Mouse (Mus musculus) CH12F3 (cell line): ENCODE results near the gene Ubl3.

Experiments
- in situ Hi-C: fragments of 300-500 bp; cut with MboI; formaldehyde crosslinking; loops from 2 replicates; pipeline ENCODE4 v1.14.3; 2020; ENCODE audit warnings: low sequenced_read_pairs

Ubl3 gene

DNA sequence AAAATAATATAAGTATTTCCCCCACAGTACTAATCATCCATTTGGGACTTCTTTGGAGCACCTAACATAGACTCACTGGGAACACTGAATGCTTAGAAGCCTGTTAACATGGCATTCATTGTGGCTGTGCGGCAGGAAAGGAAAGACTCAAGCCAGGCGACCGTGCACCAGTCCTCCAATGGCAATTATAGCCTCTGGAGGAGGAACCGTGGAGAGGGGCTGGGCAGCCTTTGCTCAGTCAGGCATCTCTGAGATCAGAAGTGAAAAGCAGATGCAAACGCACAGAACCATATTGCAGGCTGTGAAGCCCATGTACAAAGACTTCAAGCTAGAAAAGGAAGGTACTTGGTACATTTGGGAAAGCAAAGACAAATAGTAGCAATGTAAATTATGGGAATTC lies 20.4 kb downstream of the Ubl3 start:
- in situ Hi-C loops = no loop called here

DNA sequence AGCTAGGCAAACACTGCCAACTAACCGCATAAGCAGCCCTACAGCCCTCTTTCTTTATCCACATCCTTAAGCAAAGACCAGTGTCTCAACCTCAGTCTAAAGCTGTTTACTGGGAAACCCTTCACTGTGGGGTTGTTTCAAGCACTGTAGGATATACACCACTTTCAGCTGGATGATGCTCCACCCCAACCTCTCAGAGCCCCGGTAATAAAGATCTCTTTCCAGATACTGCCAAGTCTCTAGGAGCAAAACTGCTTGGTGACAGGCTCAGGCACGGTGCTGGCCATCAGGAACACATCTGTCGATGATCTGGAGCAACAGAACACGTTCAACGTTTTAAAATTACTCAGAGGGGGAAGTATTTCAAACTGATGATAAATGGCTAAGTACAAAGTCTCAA lies 25.0 kb downstream of the Ubl3 start:
- in situ Hi-C loops = no loop called here

DNA sequence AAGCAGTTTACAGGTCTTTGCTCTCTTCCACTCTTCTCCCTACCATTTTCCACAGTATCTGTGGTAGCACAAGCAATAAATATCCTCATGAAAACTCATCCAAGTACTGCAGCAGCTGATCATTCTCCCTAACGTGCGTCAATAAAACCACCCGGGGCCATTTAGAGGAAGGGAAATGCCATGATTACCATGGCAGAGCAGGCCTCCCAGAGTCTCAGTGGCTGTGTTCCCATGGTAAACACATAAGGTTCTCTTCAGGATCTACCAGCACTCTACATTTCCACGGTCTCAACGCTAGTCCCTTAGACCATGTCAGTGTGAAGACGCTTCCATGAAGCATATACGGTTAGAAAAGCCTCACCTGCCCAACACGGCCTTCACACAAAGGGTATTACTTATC lies 26.0 kb downstream of the Ubl3 start:
- in situ Hi-C loops = no loop called here

DNA sequence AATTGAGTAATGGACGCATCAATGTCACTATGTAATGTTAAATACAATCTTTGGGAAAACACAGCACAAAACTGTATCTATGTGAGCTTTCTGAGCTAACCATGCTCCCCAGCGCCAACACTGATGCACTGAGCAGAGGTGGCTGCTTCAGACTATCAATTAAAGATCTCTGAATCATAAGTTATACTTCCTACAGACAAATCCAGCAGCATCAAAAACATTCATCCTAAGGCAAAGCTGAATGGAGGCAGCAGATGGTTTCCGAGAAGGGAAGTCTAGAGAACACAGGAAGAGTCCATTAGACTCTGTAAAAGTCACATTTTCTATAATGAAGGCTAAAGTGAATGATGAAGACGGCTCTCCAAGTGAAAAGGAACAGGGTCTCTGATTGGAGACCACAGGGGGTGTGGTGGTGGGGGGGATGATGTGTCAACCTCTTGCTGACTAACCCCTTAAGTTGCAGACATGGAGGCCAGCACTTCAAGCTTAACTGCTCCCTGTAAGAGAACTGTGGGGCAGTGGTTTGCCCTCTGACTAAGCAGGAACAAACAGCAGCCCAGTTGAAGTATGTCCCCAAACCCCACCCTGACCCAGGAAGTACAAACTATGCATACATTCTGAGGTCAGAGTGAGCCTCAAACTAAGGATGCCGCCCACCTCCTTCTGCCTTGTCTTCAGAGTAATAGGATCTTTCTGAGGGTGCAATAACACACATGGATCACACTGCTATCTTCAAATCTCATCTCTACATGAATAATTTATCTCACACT lies 29.2 kb downstream of the Ubl3 start:
- in situ Hi-C loops = no loop called here

DNA sequence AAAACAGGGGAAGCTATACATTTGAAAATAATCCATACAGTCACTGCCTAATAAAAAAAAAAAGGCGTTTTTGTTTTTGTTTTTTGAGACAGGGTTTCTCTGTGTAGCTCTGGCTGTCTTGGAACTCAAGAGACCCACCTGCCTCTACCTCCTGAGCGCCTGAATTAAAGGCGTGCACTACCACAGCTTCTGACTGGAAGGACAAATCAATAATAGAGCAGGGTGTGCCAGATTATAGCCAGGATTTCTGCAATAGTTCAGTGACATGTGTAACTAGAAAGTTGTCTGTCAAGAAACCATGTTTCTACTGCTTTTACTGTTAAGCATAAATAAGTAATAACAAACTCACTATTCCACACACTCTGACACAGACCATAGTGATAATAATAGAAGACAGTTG lies 30.2 kb downstream of the Ubl3 start:
- in situ Hi-C loops = no loop called here

DNA sequence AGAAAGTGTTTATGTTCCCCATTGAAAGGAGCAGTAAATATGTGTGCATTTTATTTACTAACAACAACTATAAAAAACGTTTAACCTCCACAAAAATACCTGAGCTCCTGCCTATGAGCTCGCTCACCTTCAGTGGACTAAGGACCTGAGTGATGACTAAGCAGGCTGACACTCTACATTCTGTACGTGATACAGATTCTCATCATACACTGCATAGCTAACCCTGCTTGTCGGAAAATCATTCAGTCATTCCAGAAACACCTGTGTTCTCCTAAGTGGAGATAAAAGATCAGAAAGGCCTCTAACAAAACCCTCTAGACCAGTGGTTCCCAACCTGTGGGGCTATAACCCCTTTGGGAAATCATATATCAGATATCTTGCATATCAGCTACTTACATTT lies 35.1 kb downstream of the Ubl3 start:
- in situ Hi-C loops = no loop called here

DNA sequence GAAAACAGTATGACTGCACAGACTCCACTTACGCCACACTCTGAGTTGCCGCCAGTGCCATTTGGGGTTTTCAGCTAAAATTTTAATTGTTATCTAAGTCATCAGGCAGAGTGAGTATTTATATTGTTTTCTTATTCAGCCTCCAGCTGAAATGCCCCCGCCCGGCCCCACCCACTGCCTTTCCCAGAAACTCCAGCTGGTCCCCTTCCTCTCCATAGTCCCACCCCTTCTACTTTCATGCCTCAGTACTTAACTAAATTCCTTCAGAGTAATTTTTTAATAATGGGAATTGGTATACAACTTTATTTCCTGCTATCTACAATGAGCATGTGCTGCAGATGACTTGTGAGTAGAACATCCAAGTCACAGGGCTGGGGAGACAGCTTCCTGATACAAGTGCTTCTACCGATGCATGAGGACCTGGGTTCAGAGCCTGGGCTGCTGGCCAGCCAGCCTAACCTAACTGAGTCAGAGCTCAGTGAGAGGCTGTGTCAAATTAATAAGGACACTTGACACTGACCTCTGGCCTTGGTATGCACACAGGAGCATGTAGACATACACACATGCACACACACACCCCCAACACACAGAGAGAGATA lies 40.4 kb downstream of the Ubl3 start:
- in situ Hi-C loops = no loop called here

DNA sequence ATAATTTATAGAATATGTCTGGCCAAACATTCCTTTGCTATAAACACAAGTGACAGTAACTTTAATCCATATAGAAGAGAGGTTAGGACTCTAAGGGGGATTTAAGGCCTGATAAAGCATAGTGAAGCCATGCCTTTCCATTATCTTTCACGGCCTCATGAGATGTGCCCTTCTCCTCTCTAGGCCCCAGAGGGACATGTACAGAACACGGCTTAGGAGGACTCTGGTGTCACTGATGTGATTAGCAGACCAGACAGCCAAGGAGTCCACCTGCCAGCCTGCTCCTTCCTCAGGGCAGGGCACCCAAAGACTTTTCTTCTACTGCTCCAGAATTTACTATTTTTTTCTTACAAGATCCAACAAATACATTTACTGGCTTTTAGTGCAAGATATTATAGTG lies 42.3 kb downstream of the Ubl3 start:
- in situ Hi-C loops = no loop called here

DNA sequence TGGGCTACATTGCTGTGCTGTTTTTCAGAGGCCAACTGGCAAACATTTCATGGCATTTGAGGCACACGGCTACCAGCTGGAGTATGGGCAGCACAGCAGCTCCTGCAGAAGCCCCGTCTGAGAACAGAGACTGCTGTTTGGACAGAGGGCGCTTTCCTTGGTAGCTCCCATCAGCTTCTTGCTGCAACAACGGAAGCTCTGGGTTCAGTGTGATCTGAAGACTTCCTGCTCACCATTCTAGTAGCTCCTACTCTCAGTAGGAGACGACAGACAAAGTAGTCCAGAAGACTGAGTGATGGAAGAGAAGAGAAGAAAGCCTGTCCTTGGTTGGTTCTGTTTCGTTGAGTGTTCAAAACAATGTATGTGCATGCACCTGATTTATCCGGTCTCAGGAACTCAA lies 42.9 kb downstream of the Ubl3 start:
- in situ Hi-C loops = no loop called here

DNA sequence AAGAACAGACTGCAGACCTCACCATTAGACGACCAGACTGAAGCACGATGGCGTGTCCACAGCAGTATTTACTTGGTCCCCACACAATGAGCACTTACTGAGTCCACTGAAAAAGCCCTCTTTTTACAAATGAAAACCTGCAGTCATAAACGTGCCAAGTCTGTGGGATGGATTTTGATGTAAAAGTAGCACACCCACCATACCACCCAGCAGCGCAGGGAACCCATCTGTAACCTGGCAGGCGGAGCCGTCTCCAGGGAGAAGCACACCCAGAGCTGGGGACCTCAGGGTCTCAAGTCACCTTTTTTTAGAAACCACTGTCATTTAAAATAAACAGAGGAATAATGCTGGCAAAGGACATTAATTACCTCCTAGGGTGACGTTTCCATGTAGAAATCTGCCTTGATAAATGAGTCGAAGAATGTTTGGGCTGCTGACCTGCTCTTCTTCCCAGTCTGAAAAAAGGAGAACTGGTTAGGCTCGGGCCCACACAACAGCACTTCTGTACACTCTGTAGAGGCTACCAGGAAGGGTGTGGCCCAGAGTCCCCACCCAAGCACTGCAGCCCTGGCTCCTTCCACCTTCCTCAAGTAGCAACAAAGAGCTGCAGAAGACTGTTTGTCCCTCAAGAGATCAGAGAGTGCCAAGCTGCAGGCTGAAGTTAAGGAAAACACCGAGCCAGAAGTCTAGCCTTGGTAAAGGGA lies 43.5 kb downstream of the Ubl3 start:
- in situ Hi-C loops = no loop called here

DNA sequence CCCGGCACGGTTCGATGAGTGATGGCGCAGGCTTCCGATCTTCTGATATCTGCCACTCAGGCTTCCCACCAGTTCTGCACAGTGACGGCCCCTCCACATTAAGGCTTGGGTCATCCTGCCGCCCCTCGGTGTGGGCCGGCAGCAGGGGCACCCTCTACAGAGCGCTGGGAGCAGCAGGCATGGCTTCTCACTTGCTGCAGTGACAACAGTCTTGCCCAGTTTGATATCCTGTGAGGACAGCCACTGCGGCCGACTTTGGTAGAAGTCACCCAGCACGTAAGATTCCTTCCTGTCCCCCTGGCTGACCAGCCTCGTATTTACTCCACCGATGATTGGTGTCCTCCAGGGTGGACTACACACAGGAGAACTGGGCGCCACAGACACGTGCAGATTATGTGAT lies 47.2 kb downstream of the Ubl3 start:
- in situ Hi-C loops = no loop called here

DNA sequence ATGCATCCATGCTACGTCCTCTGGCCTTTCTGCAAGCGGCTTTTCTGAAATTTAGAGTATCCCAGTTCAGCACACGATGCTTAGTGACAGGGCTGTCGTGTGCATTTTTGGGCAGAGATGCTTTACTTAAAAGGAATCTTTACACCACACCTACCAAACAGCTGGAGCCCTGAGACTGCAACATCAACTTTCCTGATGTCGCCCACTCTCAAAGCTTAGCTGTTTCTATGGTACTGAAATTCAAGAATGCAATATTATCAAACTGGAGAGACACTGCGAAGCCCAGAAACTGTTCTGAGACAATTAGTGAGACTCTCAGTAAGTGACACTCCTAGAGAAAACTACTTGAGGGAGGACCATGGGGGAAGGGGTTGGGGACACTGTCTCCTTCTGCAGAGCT lies 50.4 kb downstream of the Ubl3 start:
- in situ Hi-C loops = no loop called here

DNA sequence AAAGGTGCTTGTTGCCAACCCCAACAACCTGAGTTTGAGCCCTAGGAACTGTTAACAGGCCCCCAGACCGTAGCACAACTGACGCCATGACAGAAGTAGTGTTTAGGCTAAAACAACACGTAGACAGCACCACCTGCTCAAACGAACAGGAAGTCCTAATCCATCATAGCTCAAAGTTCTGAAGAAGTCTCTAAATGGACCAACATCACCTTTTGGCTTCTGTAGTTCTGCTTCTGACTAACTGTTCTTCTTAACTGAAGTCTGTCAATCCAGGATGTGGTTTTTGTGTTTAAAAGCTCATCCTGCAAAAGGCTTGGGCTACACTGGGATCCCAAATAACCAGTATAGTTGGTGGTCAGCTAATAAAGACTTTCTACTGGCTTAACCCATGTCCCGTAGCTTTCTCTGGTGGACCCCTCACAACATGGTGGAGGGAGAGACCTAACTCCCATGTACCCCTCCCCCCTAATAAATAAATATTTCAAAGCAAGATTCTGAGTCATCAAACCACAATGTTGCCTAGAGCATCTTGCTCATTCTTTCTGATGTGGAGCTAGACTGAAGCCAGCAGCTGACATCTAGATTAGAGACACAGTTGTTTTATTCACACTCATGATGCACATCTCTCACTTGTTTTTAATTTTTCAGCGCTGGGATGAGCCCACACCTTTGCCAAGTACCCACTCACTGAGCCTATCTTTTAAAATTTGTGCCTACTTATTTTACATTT lies 51.2 kb downstream of the Ubl3 start:
- in situ Hi-C loops = no loop called here

DNA sequence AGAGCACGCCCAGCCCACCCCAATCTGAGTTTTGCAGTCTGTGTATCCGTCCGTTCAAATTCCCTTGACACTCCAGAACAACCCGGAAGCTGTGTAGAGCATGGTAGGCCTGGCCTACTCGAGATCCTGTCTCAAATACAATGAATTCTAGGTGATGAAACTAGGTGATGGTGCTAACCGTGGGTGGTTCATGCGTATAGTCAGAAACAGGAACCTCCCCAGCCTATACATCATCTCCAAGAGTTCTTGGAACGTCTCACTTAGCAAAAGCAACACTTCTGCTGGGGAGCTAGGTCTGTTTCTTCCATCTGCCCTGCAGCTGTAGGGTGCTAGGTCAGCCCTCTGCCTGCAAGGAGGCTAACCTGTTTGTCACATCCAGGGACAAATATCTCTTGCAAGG lies 52.1 kb downstream of the Ubl3 start:
- in situ Hi-C loops = no loop called here

DNA sequence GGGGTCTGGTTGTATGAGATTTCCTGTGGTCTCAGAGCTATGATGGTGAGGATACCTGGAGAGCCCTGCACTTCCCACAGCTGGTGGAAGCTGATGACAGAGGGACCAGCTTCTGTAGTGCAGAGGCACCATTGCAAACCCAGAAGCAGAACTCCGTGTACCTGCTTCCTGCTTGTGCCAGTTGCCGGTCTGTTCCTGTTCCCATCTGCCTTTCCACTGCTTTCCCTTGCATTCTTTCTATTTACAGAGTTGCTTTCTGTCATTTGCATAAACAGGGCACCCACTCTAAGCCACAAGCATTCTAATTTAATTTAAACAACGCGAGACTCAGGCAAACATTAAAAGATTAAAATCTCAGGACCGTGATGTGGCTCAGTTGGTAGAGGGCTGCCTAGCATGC lies 53.0 kb downstream of the Ubl3 start:
- in situ Hi-C loops = no loop called here

DNA sequence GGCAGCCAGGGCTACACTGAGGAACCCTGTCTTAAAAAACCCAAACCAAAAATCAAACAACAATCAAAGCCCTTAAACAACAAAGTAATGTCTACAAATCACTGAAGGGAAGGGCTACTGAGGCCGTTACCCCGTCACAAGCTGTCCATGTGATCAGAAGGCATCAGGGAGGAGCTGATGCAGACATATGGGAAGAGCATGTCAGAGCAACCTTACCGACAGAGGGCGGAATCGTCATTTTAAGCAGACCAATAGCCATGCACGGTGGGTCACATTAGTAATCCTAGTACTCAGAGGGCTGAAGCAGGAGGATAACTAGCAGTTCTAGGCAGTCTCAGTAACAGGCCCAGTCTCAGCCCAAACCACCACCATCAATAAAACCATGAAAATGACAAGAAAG lies 56.6 kb downstream of the Ubl3 start:
- in situ Hi-C loops = no loop called here

DNA sequence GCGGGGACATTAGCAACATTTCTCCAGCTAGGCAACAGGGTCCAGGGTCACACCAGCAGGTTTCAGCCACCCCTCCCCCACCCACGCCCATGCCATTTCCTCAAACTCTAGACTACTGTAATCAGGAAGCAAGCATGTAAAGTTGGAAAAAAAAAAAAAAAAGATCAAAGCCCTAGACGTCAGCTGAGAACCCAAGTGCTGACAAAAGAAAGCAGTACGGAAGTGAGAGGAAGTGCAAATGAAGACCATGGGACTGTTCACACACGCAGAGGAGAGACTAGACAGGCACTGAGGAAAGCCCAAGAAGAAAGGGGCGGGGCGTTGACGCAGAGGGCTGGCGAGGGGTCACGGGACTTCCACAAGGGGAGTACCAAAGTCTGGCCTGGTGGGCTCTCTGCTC lies 57.4 kb downstream of the Ubl3 start:
- in situ Hi-C loops = no loop called here

DNA sequence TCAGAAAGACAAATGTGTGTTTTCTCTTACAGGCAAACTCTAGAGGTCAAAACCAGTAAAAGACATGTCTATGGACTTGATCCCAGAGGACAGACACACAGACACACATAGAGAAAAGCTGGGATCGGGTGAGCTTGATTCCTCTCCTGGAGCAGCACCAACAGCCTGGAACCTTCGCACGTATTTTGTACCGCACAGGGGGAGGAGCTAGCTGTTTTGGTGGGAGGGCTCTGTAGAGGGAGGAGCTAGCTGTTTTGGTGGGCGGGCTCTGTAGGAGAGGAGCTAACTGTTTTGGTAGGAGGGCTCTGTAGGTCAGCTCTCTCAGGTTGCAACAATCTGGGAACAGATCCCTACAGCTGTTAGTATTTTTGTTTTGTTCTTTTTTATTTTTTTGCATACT lies 58.3 kb downstream of the Ubl3 start:
- in situ Hi-C loops = no loop called here

DNA sequence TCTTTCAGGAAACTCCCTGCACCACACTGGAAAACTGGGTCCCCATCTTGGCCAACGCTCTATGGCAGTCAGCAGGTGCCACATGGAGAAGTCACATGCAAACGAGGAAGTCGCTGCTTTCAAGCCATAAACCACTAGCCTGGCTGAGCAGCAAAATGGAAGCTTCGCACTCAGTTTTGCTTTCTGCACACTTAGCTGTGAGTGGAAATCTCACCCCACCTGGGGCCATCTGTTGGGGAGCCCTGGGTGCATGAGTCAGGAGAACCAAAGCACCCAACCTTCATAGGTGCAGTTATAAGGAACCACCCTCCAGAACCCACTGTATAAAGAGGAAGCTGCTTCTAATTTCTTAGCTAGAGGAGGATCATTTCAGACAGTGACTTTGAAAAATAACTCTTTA lies 59.6 kb downstream of the Ubl3 start:
- in situ Hi-C loops = no loop called here

DNA sequence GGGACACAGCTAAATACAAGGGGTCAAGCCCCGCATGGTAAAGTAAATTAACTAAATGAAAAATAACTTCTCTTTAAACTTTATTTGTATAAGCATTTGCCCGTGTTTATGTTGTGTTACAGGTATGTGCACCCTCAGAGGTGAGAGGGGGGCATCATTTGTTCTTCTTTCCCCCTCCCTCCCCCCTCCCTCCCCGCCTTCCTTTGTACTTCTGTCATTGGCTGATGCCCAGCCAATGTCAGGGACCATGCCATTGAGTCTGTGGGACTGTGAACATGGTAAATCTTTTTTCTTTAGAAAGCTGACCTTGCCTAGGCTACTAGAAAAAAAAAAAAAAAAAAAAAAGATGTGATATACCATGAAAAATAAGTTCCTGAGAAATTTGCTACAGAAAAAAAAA lies 62.2 kb downstream of the Ubl3 start:
- in situ Hi-C loops = no loop called here

DNA sequence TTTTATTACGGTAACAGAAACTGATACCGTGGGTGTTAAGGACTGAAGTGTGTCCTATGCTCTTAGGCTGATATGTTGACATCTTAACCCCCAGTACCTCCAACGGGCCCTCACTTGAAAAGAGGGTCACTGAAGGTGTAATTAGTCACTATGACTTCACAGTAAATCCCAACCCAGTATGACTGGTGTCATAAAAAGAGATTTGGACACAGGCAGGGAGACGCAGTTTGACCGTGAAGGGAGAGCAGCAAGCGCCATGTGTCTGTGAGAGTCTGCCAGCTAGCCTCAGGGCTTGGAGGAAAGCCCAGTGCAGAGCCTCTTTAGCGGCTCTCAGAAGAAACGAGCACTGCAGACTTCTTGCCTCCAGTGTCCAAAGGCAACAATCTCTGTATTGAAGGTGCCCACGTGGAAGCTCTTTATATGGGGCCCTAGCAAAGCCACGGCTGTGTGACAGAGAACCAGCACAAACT lies 62.8 kb downstream of the Ubl3 start:
- in situ Hi-C loops = no loop called here
